Mouse (Mus musculus) embryonic facial prominence, embryonic 10.5 days (tissue): Measurements from ENCODE around the gene Mdga1. TPM values are rescaled to one million over a fixed set of nuclear protein-coding genes. Genes with fewer than 3 reads are reported as not detected.
A peak's percentile ranks its signal among the peaks of the same experiment; 100 is the strongest.

Experiments used
- DNase-seq: peaks from one replicate; pipeline ENCODE4 v3.0.0-alpha.2; 2017; ENCODE audit warnings: low spot score
- H3K27ac ChIP-seq: fragments of 300-500 bp; sonication (generic); replicated peaks from 2 replicates; pipeline ENCODE4 v1.5.1; 2016; ENCODE audit warnings: mild to moderate bottlenecking
- H3K27me3 ChIP-seq: fragments of 300-500 bp; sonication (generic); replicated peaks from 2 replicates; pipeline ENCODE4 v1.6.1; 2016; ENCODE audit warnings: low read depth, mild to moderate bottlenecking; ENCODE audit not compliant: poor library complexity, severe bottlenecking
- H3K36me3 ChIP-seq: fragments of 300-500 bp; sonication (generic); replicated peaks from 2 replicates; pipeline ENCODE4 v1.6.1; 2016; ENCODE audit warnings: mild to moderate bottlenecking, moderate library complexity
- H3K4me1 ChIP-seq: fragments of 300-500 bp; sonication (generic); 2 replicates; pipeline ENCODE4 v1.6.1; 2016
- H3K4me3 ChIP-seq: fragments of 300-500 bp; sonication (generic); 2 replicates; pipeline ENCODE4 v1.5.1; 2016; ENCODE audit warnings: mild to moderate bottlenecking, moderate library complexity
- H3K9me3 ChIP-seq: fragments of 300-500 bp; sonication (generic); 2 replicates; pipeline ENCODE4 v1.6.1; 2016; ENCODE audit warnings: mild to moderate bottlenecking
- WGBS: fragments of 180-500 bp; shearing (Covaris S2); methylation state at CpG from one replicate; pipeline ENCODE4 v1.1.7; 2016; 5-methylcytosine and 5-hydroxymethylcytosine counted together
- polyA plus RNA-seq: library from polyadenylated mRNA; unstranded; fragments of >200 nt; fragmentation: Nextera tagmentation; extraction: Ambion mirVana; gene quantifications from 2 replicates; pipeline ENCODE4 v1.2.1, GENCODE M21; 2016

Gene Mdga1
- polyA plus RNA-seq, 1 experiment from 2014 or later = 1.7 TPM

DNA sequence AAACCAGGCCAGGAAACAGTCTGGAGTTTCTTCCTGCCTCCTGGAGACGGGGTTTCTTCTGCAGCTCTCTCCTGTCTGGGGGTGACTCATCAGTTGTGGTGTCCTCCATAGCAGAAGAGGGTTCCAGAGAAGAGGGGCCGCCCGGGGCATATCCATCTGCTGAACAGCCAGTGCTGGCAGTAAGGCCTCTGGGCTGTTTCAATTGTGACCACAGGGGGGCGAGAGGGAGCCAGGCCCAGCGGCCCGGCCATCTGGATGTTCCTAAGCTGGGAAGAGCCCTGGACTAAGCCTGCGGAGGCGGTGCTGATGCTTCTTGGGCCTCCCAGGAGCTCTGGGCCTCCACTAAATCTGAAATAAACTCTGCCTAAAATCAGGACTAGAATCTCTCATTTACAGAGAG, 5.8 kb upstream of the Mdga1 start:
- WGBS = 10% methylated on average over 8 of the region's 8 CpGs

DNA sequence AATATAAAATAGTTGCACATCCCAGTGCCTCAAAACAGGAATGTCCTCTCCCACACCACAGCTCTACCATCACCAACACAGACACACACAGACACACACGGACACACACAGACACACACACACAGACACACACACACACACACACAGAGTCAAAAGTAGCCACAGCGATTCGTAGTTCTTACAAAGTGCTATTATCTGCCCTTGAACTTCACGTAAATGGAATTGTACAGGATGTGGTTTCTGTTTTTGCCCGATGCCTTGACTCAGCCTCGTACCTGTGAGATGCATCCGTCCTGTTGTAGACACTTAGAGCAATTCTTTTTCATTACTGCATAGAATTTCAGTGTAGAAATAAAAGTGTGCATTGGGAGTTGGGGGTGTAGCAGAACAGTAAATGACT, 3.3 kb upstream of the Mdga1 start:
- DNase-seq = no peak
- no peak overlapping the region for H3K4me3 ChIP-seq
- no peaks in the 10 kb centered on the region for H3K36me3 ChIP-seq
- WGBS = 94% methylated on average over 7 of the region's 7 CpGs
- H3K27ac ChIP-seq = no peak overlapping the region
- H3K27me3 ChIP-seq = peaks cover 22% of the 10 kb centered on the region
- H3K4me1 ChIP-seq = peaks cover 31% of the 10 kb centered on the region
- no peaks in the 10 kb centered on the region for H3K9me3 ChIP-seq

More for the DNA sequence above, 5.8 kb upstream of the Mdga1 start:
- peaks cover 10% of the 10 kb centered on the region; the same call in 1 of the 2 replicates for H3K27me3 ChIP-seq
- DNase-seq = peak; percentile 90
- H3K4me1 ChIP-seq = peaks cover 23% of the 10 kb centered on the region
- H3K27ac ChIP-seq = no peak overlapping the region
- no peaks in the 10 kb centered on the region for H3K9me3 ChIP-seq
- H3K4me3 ChIP-seq = no peak overlapping the region
- no peaks in the 10 kb centered on the region for H3K36me3 ChIP-seq

DNA sequence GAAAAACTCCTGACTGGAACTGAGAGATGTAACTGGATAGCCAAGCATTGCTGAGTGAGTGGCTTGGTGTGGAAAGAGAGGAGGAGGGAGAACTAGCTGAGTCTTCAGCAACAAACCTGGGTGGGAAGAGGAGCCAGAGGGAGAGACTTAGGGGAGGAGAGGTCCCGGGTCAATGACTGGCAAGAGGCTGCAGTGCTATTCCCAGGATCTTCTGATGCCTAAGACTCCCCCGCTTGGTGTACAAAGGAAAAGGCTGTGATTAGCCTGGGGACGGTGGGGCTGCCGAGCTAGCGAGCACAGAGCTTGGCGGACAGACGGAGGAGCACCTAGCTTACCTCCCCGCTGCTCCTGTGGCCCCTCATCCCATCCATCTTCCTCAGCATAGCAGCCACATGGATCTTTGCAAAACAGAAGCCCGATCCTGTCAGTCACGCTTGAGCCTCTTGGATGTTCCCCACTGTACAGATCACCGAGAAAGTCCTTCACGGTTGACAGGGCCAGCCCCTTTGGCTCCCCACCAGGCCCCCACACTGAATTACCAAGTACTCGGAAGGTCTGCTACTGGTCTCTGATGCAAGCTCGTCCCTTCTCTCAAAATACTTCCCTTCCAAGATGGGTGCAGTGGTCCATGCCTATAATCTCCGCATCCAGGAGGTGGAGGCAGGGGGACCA, 2.0 kb upstream of the Mdga1 start:
- Histone ChIP-seq H3K27ac (no peak overlapping the region), H3K4me3 (no peak overlapping the region), H3K9me3 (no peaks in the 10 kb centered on the region), H3K36me3 (no peaks in the 10 kb centered on the region), H3K27me3 (peaks cover 29% of the 10 kb centered on the region), H3K4me1 (peaks cover 30% of the 10 kb centered on the region)
- 37% methylated on average over 15 of the region's 15 CpGs for WGBS
- DNase-seq = no peak

DNA sequence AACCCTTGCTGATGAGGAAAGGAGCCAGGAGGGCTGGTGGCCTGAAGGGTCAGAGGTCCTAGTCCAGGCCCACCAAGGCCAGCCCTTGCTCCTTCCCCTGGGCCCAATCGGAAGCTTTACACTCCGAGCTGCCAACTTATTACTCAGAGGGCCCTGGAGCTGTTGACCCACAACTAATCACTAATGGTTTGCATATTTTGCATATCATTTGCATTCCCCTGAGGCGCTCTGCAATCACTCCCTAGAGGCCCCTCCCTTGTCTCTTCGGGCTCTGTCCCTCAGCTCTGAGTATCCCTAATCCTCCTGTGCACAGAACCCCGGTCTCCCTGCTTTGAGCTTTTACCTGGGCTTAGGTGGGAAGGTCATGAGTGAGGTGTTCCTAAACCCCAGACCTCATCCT, 4.4 kb downstream of the Mdga1 start:
- no peak for DNase-seq
- Histone ChIP-seq H3K27me3 (peaks cover 71% of the 10 kb centered on the region), H3K4me1 (peaks cover 44% of the 10 kb centered on the region)

DNA sequence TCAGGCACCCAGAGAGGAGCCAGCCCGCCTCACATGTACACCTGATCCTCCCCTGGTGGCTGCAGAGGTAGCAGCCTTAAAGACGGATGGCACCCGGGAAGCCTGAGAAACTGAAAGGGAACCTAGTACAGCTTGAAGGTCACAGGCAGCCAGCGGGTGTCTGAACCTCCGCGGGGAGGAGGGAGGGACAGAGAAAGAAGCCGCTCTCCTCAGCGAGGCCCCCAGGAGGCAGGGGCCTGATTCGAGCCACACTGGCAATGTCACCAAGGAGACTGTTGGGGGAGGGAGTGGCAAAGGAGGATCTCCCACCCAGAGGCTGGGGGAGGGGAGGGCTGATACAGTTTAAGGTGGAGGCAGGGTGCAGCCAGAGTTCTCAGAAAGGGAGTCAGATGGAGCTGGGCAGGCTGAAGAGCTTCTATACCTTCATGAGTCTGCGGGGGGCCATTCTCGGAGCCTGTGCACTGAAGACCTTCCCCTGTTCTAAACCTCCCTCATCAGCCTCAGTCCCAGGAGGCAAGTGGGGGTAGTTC, 6.1 kb downstream of the Mdga1 start:
- peak; percentile 32 for DNase-seq
- peak overlapping the region; percentile 44 for H3K27ac ChIP-seq
- H3K9me3 ChIP-seq = peaks cover 11% of the 10 kb centered on the region
- H3K4me1 ChIP-seq = peaks cover 35% of the 10 kb centered on the region
- 2% methylated on average over 11 of the region's 11 CpGs for WGBS
- peaks cover 62% of the 10 kb centered on the region for H3K27me3 ChIP-seq
- no peaks in the 10 kb centered on the region for H3K36me3 ChIP-seq
- peak overlapping the region; percentile 43 for H3K4me3 ChIP-seq

More for the DNA sequence above, 4.4 kb downstream of the Mdga1 start:
- H3K9me3 ChIP-seq = no peaks in the 10 kb centered on the region
- H3K27ac ChIP-seq = no peak overlapping the region
- 8% methylated on average over 5 of the region's 5 CpGs for WGBS
- no peaks in the 10 kb centered on the region for H3K36me3 ChIP-seq
- 0 out of 2 replicates have a peak overlapping the region, but pooled peaks have one; percentile 0 for H3K4me3 ChIP-seq

DNA sequence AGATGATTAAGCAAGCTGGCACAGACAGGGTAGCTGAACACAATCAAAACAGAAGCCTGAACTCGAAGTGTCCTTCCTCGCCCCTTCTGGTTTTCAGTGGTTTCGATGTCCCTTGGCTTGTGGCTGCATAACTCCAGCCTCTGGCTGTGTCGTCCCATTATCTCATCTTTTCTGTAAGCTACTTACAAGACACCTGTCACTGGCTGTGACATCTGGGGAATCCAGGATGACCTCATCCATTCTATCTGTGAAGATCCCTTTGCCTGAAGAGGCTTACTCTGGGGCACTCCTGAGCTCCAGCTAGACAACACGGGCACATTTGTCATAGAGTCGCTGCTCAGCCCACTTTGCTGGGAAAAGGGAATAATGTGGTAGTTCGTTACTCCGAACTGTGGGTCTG, 14.0 kb downstream of the Mdga1 start:
- Histone ChIP-seq H3K4me3 (no peak overlapping the region), H3K36me3 (no peaks in the 10 kb centered on the region), H3K27ac (no peak overlapping the region), H3K9me3 (peaks cover 11% of the 10 kb centered on the region), H3K27me3 (no peaks in the 10 kb centered on the region), H3K4me1 (peaks cover 5% of the 10 kb centered on the region)
- 65% methylated on average over 8 of the region's 8 CpGs for WGBS
- no peak for DNase-seq

DNA sequence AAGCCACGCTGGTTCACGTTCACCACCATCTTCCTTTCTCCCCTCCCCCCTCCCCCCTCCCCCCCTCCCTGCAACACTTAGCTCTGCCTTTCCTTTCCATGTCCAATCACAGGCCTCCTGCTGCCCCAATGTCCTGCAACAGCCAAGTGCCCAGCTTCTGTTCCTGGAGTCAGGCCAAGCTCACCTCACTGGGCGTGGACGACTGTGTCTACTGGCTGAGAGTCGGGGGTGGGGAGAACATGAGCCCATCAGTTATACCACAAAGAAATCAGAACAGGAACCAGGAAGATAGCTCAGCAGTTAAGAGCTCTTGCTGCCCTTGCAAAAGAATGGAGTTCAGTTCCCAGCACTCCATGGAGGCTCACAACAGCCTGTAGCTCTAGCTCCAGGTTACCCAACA, 15.6 kb downstream of the Mdga1 start:
- Histone ChIP-seq H3K4me3 (no peak overlapping the region), H3K27ac (no peak overlapping the region), H3K9me3 (peaks cover 5% of the 10 kb centered on the region), H3K27me3 (no peaks in the 10 kb centered on the region), H3K4me1 (peaks cover 10% of the 10 kb centered on the region), H3K36me3 (no peaks in the 10 kb centered on the region)
- DNase-seq = no peak
- 82% methylated on average over 5 of the region's 5 CpGs for WGBS

DNA sequence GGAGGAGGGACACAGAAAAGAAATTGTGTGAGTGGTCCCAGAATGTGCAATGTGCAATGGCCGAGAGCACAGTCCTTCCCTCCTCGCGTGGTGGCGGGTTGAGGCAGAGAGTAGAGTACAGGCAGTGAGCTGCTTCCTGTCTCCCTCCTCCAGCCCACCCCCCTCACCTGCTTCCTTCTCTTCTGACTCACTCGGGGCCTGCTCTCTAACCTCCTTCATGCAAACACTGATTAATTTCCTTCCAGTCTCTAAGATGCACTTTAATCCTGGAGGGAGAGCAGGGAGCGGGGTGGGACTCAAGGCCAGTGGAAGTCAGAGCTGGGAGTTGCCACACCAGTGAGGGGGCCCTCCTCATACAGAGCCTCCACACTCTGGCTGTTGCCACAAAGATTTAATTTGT, 18.8 kb downstream of the Mdga1 start:
- no peak overlapping the region for H3K27ac ChIP-seq
- peaks cover 17% of the 10 kb centered on the region for H3K4me1 ChIP-seq
- H3K9me3 ChIP-seq = no peaks in the 10 kb centered on the region
- WGBS = 53% methylated on average over 6 of the region's 6 CpGs
- DNase-seq = peak; percentile 19
- no peak overlapping the region for H3K4me3 ChIP-seq
- H3K36me3 ChIP-seq = no peaks in the 10 kb centered on the region
- H3K27me3 ChIP-seq = no peaks in the 10 kb centered on the region

DNA sequence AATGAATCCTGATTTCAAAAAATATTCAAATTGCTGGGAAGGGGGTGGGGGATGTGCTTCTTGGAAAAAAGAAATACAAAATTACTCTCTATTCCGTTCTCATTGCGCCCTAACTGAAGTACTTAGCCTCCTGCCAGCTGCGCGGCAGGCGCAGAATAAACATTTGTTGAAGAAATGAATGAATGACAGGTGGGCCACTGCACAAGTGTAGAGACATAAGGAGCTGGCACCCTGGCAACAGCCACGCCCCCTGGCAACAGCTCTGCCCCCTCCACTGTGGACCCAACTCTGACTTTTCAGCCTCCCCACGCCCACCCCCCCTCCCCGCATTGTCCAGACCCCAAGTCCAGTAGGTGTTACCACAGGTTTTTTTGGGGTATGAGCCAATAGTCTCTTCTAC, 19.3 kb downstream of the Mdga1 start:
- Histone ChIP-seq H3K4me1 (peaks cover 17% of the 10 kb centered on the region), H3K27ac (no peak overlapping the region)
- 87% methylated on average over 8 of the region's 8 CpGs for WGBS

DNA sequence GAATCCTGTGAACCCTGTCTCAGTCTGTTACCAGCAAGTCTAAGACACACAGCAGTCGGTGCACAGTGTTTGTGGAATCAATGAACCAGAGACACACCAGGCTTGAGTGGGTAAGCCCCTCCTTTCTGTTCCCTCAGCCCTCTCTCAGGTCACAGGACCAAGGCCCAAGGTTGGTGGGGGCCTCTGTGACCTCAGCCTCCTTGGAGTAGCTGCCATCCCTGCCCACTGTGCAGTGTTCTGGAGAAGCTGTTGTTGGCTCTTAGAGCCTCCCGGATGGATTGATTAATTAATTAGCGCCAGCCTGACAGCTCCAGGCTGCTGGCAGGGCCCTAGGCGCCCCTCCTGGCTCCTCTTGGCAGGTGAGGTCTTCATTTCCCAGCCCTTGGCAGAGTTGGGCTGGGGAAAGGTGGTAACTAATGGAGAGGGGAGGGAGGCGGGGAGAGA, 22.6 kb downstream of the Mdga1 start:
- Histone ChIP-seq H3K4me1 (peaks cover 17% of the 10 kb centered on the region), H3K27me3 (no peaks in the 10 kb centered on the region), H3K9me3 (no peaks in the 10 kb centered on the region), H3K27ac (no peak overlapping the region), H3K4me3 (no peak overlapping the region), H3K36me3 (no peaks in the 10 kb centered on the region)
- DNase-seq = no peak
- WGBS = 47% methylated on average over 5 of the region's 5 CpGs

More for the DNA sequence above, 19.3 kb downstream of the Mdga1 start:
- Histone ChIP-seq H3K36me3 (no peaks in the 10 kb centered on the region), H3K27me3 (no peaks in the 10 kb centered on the region), H3K9me3 (no peaks in the 10 kb centered on the region), H3K4me3 (no peak overlapping the region)
- no peak for DNase-seq

DNA sequence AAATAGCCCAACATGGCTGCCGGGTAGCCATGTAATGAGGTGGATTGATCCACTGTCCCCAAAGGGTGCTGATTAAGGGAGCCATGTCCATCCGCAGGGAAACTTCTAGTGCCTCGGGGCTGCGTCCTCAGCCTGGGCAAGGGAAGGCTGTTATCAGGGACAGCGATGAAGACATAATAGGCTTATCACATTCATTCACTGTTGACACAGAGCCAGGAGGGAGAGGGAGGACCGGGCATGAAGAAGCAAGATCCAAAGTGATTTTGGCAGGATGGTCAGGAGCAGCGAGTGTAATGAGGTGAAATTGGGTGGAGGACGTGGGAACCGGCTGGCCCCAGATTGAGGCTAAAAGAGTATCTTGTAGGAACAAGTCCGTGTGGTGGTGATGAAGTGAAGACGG, 25.5 kb downstream of the Mdga1 start:
- H3K9me3 ChIP-seq = no peaks in the 10 kb centered on the region
- H3K4me3 ChIP-seq = no peak overlapping the region
- H3K27me3 ChIP-seq = no peaks in the 10 kb centered on the region
- H3K4me1 ChIP-seq = peaks cover 7% of the 10 kb centered on the region
- H3K36me3 ChIP-seq = no peaks in the 10 kb centered on the region
- no peak overlapping the region for H3K27ac ChIP-seq
- DNase-seq = no peak
- WGBS = 85% methylated on average over 11 of the region's 11 CpGs

DNA sequence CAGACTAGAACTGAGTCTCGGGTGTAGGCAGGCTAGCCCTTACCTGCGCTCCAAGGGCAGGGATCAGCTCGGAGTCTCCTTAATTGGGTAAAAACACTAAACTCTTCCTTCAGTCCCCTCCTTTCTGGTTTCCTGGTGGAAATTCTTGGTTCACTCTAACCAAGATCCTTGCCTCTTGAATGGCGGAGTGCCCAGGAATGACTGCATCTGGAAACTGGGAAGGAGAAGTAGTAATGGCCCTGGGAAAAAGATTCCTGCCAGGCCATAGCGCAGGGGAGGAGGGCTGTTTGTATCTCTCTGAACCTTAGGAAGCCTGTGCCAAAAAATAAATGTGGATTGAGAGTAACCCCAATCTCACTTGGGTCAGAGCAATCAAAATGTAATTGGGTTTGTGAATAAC, 30.9 kb downstream of the Mdga1 start:
- DNase-seq = no peak
- H3K27ac ChIP-seq = no peak overlapping the region
- no peaks in the 10 kb centered on the region for H3K36me3 ChIP-seq
- WGBS = 90% methylated on average over 5 of the region's 5 CpGs
- peaks cover 6% of the 10 kb centered on the region; the same call in 1 of the 2 replicates for H3K4me1 ChIP-seq
- no peaks in the 10 kb centered on the region for H3K27me3 ChIP-seq
- H3K9me3 ChIP-seq = no peaks in the 10 kb centered on the region; the same call in 1 of the 2 replicates
- no peak overlapping the region for H3K4me3 ChIP-seq

DNA sequence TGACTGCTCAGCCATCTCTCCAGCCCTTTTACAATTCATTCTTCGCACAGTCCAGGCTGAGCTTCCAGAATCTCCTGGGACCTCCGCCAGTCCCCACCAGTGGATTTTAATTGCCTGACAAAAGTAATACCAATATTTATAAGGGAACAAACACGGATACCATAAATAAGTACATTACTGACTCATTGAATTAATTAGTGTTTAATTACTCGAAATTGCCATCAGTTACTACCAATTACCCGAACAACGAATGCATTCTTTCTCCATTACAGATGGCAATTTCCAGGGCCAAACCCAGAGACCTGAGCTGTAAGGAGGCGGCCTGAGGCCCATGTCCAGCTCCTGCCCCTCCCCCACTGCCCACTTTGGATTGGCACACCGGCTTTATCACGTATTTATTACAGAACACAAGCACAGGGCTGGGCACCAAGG, 32.5 kb downstream of the Mdga1 start:
- Histone ChIP-seq H3K4me1 (peaks cover 6% of the 10 kb centered on the region; the same call in 1 of the 2 replicates), H3K9me3 (no peaks in the 10 kb centered on the region; the same call in 1 of the 2 replicates), H3K4me3 (no peak overlapping the region), H3K36me3 (no peaks in the 10 kb centered on the region), H3K27me3 (no peaks in the 10 kb centered on the region), H3K27ac (no peak overlapping the region)
- DNase-seq = no peak
- 81% methylated on average over 9 of the region's 9 CpGs for WGBS
